Mouse (Mus musculus) cerebellum, adult 2 months (tissue): ENCODE measurements at regions not wholly inside any gene's neighbourhood (a gene's known extent, or its start where the extent isn't known, plus 50 kb on each side); places are given as distances from the start of the nearest gene placed in this dataset.
A peak's percentile ranks its signal among the peaks of the same experiment; 100 is the strongest.

Source experiments
- DNase-seq, 2 experiments: peaks; one replicate each; pipeline ENCODE4 v3.0.0; 2021
- H3K27ac ChIP-seq: fragments of 200-500 bp; 2 replicates; pipeline ENCODE4 v1.5.1; 2012; ENCODE audit warnings: low read length, control low read depth, inconsistent platforms; ENCODE audit not compliant: insufficient read depth
- H3K27me3 ChIP-seq: fragments of 200-500 bp; 2 replicates; pipeline ENCODE4 v1.6.1; 2012; ENCODE audit warnings: inconsistent platforms, mild to moderate bottlenecking, low read length, moderate library complexity; ENCODE audit not compliant: control insufficient read depth, insufficient read depth
- H3K4me1 ChIP-seq: fragments of 200-500 bp; 2 replicates; pipeline ENCODE4 v1.6.1; 2011; ENCODE audit warnings: low read length; ENCODE audit not compliant: control insufficient read depth, insufficient read depth
- H3K4me3 ChIP-seq: fragments of 200-500 bp; replicated peaks from 2 replicates; pipeline ENCODE3; 2011; ENCODE audit warnings: mild to moderate bottlenecking, low read depth, low read length, control low read depth; ENCODE audit not compliant: insufficient read depth
- CTCF ChIP-seq: fragments of 200-500 bp; IDR thresholded peaks from 2 replicates; pipeline ENCODE4 v1.5.1; 2011; ENCODE audit warnings: low read depth, mild to moderate bottlenecking, control low read depth, low read length, moderate library complexity, borderline replicate concordance; ENCODE audit not compliant: insufficient read depth
- POLR2A ChIP-seq: fragments of 200-500 bp; IDR thresholded peaks from 2 replicates; pipeline ENCODE4 v1.6.1; 2011; ENCODE audit warnings: low read length, control low read depth, borderline replicate concordance; ENCODE audit not compliant: insufficient read depth
- WGBS: fragments of 180-500 bp; shearing (Covaris S2); methylation state at CpG from one replicate; pipeline ENCODE4 v1.1.7; 2018; 5-methylcytosine and 5-hydroxymethylcytosine counted together

GRCm38 (mm10) chr4:69870638-69871037 is 539.6 kb downstream of the Cdk5rap2 start:
- H3K27ac ChIP-seq = no peak overlapping the region
- H3K4me1 ChIP-seq = no peaks in the 10 kb centered on the region
- no peak for DNase-seq
- TF ChIP-seq POLR2A (no peak), CTCF (no peak)
- H3K4me3 ChIP-seq = no peak overlapping the region
- WGBS = 68% methylated on average over 2 of the region's 2 CpGs
- no peaks in the 10 kb centered on the region for H3K27me3 ChIP-seq

GRCm38 (mm10) chr4:69855001-69855400 is 555.2 kb downstream of the Cdk5rap2 start:
- no peak overlapping the region for H3K4me3 ChIP-seq
- no peak for DNase-seq
- no peak for TF ChIP-seq CTCF
- TF ChIP-seq POLR2A = no peak
- H3K27ac ChIP-seq = no peak overlapping the region
- 95% methylated on average over 13 of the region's 13 CpGs for WGBS
- no peaks in the 10 kb centered on the region for H3K27me3 ChIP-seq
- H3K4me1 ChIP-seq = no peaks in the 10 kb centered on the region

- no peak overlapping the region for H3K27ac ChIP-seq
- H3K4me3 ChIP-seq = no peak overlapping the region
- no peak for DNase-seq
- no peaks in the 10 kb centered on the region for H3K4me1 ChIP-seq
- no peaks in the 10 kb centered on the region for H3K27me3 ChIP-seq
- no peak for TF ChIP-seq CTCF
- WGBS = 40% methylated on average over 1 of the region's 1 CpGs
These were observed 557.6 kb downstream of the Cdk5rap2 start for GRCm38 (mm10) chr4:69852637-69853036.

GRCm38 (mm10) chr4:69849423-69849822 is 560.8 kb downstream of the Cdk5rap2 start:
- no peak overlapping the region for H3K4me3 ChIP-seq
- peak in 1 of 2 experiments; percentile 6 for DNase-seq
- no peaks in the 10 kb centered on the region for H3K4me1 ChIP-seq
- 82% methylated on average over 3 of the region's 3 CpGs for WGBS
- H3K27ac ChIP-seq = no peak overlapping the region
- TF ChIP-seq CTCF (no peak), POLR2A (no peak)
- H3K27me3 ChIP-seq = no peaks in the 10 kb centered on the region

GRCm38 (mm10) chr4:69839868-69840267 is 570.4 kb downstream of the Cdk5rap2 start:
- TF ChIP-seq POLR2A = no peak
- no peak for TF ChIP-seq CTCF
- no peak overlapping the region for H3K4me3 ChIP-seq
- no peaks in the 10 kb centered on the region for H3K4me1 ChIP-seq
- H3K27ac ChIP-seq = no peak overlapping the region
- H3K27me3 ChIP-seq = no peaks in the 10 kb centered on the region
- DNase-seq = no peak
- WGBS = 62% methylated on average over 9 of the region's 9 CpGs

GRCm38 (mm10) chr4:69838940-69839339 is 571.3 kb downstream of the Cdk5rap2 start:
- WGBS = 48% methylated on average over 4 of the region's 4 CpGs
- no peak for TF ChIP-seq POLR2A
- no peak for TF ChIP-seq CTCF

GRCm38 (mm10) chr4:69824903-69825268 is 585.4 kb downstream of the Cdk5rap2 start:
- no peak for DNase-seq
- WGBS = 37% methylated on average over 3 of the region's 3 CpGs
- TF ChIP-seq CTCF = no peak
- no peaks in the 10 kb centered on the region for H3K4me1 ChIP-seq
- no peak overlapping the region for H3K4me3 ChIP-seq
- H3K27ac ChIP-seq = no peak overlapping the region
- no peaks in the 10 kb centered on the region for H3K27me3 ChIP-seq

More at GRCm38 (mm10) chr4:69838940-69839339, 571.3 kb downstream of the Cdk5rap2 start:
- Histone ChIP-seq H3K27me3 (no peaks in the 10 kb centered on the region), H3K27ac (no peak overlapping the region), H3K4me3 (no peak overlapping the region), H3K4me1 (no peaks in the 10 kb centered on the region)
- no peak for DNase-seq

- H3K4me3 ChIP-seq = no peak overlapping the region
- no peaks in the 10 kb centered on the region for H3K4me1 ChIP-seq
- TF ChIP-seq CTCF = no peak
- TF ChIP-seq POLR2A = no peak
- H3K27me3 ChIP-seq = no peaks in the 10 kb centered on the region
- DNase-seq = no peak
- 20% methylated on average over 6 of the region's 6 CpGs for WGBS
- H3K27ac ChIP-seq = no peak overlapping the region
These were observed 585.9 kb downstream of the Cdk5rap2 start for GRCm38 (mm10) chr4:69824215-69824902.
